Mouse (Mus musculus): ENCODE measurements at regions not wholly inside any gene's neighbourhood (a gene's known extent, or its start where the extent isn't known, plus 50 kb on each side); places are given as distances from the start of the nearest gene placed in this dataset.
"Not testable (repeated sequence)": the region's sequence is repeated elsewhere in the genome, so short reads cannot be mapped to it uniquely, and the experiment has no call there.

GRCm38 (mm10) chr17:6489926-6490564 is 60.1 kb downstream of the Dynlt1b start:
- intact Hi-C loops (cut with DNase I; ENCODE audit: low total_unique reads); DNase-seq: not testable (repeated sequence)

- intact Hi-C loops (cut with DNase I; ENCODE audit: low total_unique reads); DNase-seq: not testable (repeated sequence)
Measured at GRCm38 (mm10) chr17:6490565-6490935, 60.6 kb downstream of the Dynlt1b start.

GRCm38 (mm10) chr17:6492501-6492900 is 62.6 kb downstream of the Dynlt1b start:
- peak; percentile 10 for DNase-seq
- intact Hi-C loops (cut with DNase I; ENCODE audit: low total_unique reads), result not testable (repeated sequence)

- DNase-seq, result peak; percentile 69
- intact Hi-C loops (cut with DNase I; ENCODE audit: low total_unique reads), result not testable (repeated sequence)
Measured at GRCm38 (mm10) chr17:6492950-6493349, 63.0 kb downstream of the Dynlt1b start.

GRCm38 (mm10) chr17:6496491-6496890 is 66.6 kb downstream of the Dynlt1b start:
- DNase-seq; intact Hi-C loops (cut with DNase I; ENCODE audit: low total_unique reads): not testable (repeated sequence)

- DNase-seq; intact Hi-C loops (cut with DNase I; ENCODE audit: low total_unique reads): not testable (repeated sequence)
Measured at GRCm38 (mm10) chr17:6502676-6503075, 72.8 kb downstream of the Dynlt1b start.

GRCm38 (mm10) chr17:6505896-6506295 is 76.0 kb downstream of the Dynlt1b start:
- DNase-seq; intact Hi-C loops (cut with DNase I; ENCODE audit: low total_unique reads): not testable (repeated sequence)

GRCm38 (mm10) chr17:6515128-6515527 is 85.2 kb downstream of the Dynlt1b start:
- intact Hi-C loops (cut with DNase I; ENCODE audit: low total_unique reads); DNase-seq: not testable (repeated sequence)

GRCm38 (mm10) chr17:6519107-6519506 is 82.4 kb upstream of the Dynlt1c start:
- DNase-seq; intact Hi-C loops (cut with DNase I; ENCODE audit: low total_unique reads): not testable (repeated sequence)

GRCm38 (mm10) chr17:6520001-6520400 is 81.5 kb upstream of the Dynlt1c start:
- intact Hi-C loops (cut with DNase I; ENCODE audit: low total_unique reads); DNase-seq: not testable (repeated sequence)

- intact Hi-C loops (cut with DNase I; ENCODE audit: low total_unique reads); DNase-seq: not testable (repeated sequence)
Measured at GRCm38 (mm10) chr17:6520751-6521150, 80.7 kb upstream of the Dynlt1c start.

GRCm38 (mm10) chr17:6522185-6522584 is 79.3 kb upstream of the Dynlt1c start:
- not testable (repeated sequence) for DNase-seq

GRCm38 (mm10) chr17:6538723-6539122 is 62.7 kb upstream of the Dynlt1c start:
- intact Hi-C loops (cut with DNase I; ENCODE audit: low total_unique reads); DNase-seq: not testable (repeated sequence)

More at GRCm38 (mm10) chr17:6522185-6522584, 79.3 kb upstream of the Dynlt1c start:
- intact Hi-C loops (cut with DNase I; ENCODE audit: low total_unique reads), result not testable (repeated sequence)

GRCm38 (mm10) chr17:6547064-6547760 is 54.3 kb upstream of the Dynlt1c start:
- intact Hi-C loops (cut with DNase I; ENCODE audit: low total_unique reads); DNase-seq: not testable (repeated sequence)

GRCm38 (mm10) chr17:6547937-6548336 is 53.5 kb upstream of the Dynlt1c start:
- DNase-seq; intact Hi-C loops (cut with DNase I; ENCODE audit: low total_unique reads): not testable (repeated sequence)

All from gastrocnemius, postnatal 14 days (tissue).